Mouse (Mus musculus): Measurements from ENCODE around the gene P2rx1. TPM values are rescaled to one million over a fixed set of nuclear protein-coding genes. Genes with fewer than 3 reads are reported as not detected.

Gene P2rx1
- polyA plus RNA-seq (2017; shearing (Covaris generic)), result not detected

DNA sequence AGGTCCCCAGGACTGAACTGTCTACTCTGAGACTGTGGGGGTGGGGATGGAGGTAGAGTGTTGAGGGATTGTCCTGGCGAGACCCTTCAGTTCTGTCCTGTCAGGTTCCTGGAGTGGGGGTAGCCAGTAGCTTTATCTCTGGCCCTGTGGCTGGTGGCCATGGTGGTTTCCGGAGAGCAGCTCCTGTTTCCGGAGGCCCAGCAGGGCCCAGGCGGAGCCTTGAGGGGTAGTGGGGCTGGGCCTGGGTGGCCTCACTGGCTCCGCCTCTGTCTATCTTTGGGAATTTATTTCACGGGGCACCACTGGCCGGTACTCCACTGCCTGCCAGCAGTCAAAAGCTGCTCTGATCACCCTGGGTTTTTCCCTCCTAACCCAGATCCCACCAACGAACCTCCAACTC lies at the start of gene P2rx1:
TSS of gene P2rx1 (plus strand) at position 333 of the 400 bp plus-strand sequence.

DNA sequence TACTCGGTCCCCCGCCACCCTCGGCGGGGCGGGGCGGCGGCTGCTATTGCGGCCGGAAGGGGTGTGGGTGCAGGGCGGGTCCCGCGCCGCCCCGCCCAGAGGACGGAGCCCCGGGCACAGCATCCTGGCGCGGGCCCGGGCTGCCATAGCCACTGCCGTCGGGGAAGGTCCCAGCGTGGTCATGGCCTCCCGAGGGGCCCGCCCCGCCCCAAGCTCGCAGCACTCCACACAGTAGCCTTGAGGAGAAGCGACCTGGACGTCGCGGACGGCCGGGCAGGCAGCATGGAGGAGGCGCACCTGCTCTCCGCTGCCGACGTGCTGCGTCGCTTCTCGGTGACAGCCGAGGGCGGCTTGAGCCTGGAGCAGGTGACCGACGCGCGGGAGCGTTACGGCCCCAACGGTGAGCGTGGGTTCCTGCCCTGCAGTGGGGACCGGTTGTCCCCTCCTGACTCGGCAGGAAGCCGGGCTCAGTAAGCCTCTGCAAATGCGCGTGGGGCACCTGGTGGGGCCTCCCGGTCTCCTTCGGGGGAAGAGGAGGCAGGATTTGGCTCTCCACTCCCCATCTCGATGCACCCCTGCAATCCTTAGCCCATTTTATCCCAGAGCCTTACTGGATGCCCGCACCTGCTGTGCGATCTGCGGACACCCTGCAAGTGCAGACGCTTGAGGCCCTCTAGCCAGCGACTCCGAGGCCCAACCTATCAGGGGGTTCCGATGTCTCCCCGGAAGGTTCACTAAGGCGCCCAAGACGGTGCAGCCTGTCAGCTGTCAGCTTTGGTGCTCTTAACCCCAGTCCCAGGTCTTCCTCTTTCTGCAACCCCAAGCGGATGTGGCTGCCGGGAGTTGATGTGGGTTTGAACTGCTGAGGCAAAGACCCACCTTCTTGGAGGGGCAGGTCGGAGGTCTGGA lies 37.6 kb upstream of the P2rx1 start, which contains the start of gene Atp2a3:
TSS of gene Atp2a3 (plus strand) at position 98 of the 909 bp plus-strand sequence.

DNA sequence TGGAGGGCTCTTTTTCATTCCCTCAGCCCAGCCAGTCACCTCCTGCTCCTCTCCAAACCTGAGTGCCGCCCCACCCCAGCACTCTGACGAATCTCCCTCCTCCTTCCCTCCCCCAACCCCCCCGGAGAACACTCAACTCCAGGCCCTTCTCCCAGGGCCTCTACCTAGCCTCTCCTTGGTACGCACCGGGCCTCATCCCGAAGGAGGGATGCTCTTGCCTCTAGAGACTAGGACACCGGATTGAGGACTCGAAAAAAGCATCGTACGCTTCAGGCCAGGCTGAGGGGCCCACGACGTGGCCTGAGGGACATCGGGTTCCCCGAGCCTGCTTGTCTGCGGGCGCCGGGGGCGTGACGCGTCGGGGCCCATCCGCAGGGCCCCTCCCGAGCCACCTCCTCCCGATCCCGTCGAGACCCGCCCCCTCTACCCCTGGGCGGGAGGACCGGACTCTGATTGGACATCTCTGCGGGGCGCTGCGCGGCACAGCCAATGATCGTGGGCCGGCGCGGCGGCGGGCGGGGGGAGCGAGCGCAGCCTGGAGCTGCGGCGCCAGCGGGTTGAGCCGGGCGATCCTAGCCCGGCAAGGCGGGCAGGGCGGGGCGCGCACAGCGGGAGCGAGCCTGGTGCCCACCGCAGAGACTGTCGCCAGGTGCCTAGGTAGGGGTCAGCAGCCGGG lies 19.7 kb downstream of the P2rx1 start, which contains the start of gene Camkk1:
TSS of gene Camkk1 (plus strand) at position 538 of the 676 bp plus-strand sequence.

DNA sequence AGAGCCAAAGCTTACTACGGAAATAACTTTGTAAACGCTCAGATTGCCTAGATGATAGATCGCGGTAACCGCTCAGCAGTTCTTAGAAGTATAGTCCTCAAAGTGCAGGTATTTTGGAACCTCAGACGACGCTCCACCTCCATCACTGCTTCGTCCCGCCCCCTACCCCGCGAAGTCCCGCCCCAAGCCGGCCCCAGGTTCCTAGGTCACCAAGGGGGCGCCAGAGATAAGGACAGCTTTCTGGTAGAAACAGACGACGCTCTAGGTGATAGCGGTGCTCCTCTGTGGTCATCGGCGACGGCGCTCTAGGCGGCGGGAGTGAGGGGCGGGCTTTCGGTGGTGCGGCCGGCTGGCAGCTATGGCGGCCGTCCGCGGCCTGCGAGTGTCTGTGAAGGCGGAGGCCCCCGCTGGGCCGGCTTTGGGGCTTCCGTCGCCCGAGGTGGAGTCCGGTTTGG lies 48.7 kb downstream of the P2rx1 start, which contains the start of gene Ncbp3:
TSS of gene Ncbp3 (plus strand) at position 242 of the 455 bp plus-strand sequence.

Other genes starting within 250 kb of the P2rx1 start
- 4.6 TPM for gene Cyb5d2, start 203.0 kb upstream of the P2rx1 start, polyA plus RNA-seq (2017; shearing (Covaris generic))
- gene Zzef1, start 202.9 kb upstream of the P2rx1 start, polyA plus RNA-seq (2017; shearing (Covaris generic)), result 31.4 TPM
- gene Atp2a3, start 37.9 kb upstream of the P2rx1 start, polyA plus RNA-seq (2017; shearing (Covaris generic)), result 236 TPM
- 4.6 TPM for gene Camkk1, start 19.9 kb downstream of the P2rx1 start, polyA plus RNA-seq (2017; shearing (Covaris generic))
- 7.5 TPM for gene Ncbp3, start 48.7 kb downstream of the P2rx1 start, polyA plus RNA-seq (2017; shearing (Covaris generic))
- 0.67 TPM for gene Itgae, start 91.5 kb downstream of the P2rx1 start, polyA plus RNA-seq (2017; shearing (Covaris generic))
- gene Haspin, start 139.2 kb downstream of the P2rx1 start, polyA plus RNA-seq (2017; shearing (Covaris generic)), result 2.0 TPM
- not detected for gene P2rx5, start 161.3 kb downstream of the P2rx1 start, polyA plus RNA-seq (2017; shearing (Covaris generic))
- 75.4 TPM for gene Emc6, start 177.9 kb downstream of the P2rx1 start, polyA plus RNA-seq (2017; shearing (Covaris generic))
- 12.5 TPM for gene Tax1bp3, start 178.0 kb downstream of the P2rx1 start, polyA plus RNA-seq (2017; shearing (Covaris generic))
- gene Ctns, start 199.9 kb downstream of the P2rx1 start, polyA plus RNA-seq (2017; shearing (Covaris generic)), result 9.9 TPM
- 4.3 TPM for gene Shpk, start 200.4 kb downstream of the P2rx1 start, polyA plus RNA-seq (2017; shearing (Covaris generic))
- gene Trpv1, start 235.2 kb downstream of the P2rx1 start, polyA plus RNA-seq (2017; shearing (Covaris generic)), result not detected